In genomic region chr6:142572876-142573275, GRCm38 (mm10) we compare ENCODE assay signal across 20 mouse cellular contexts. TPM values are rescaled to one million over a fixed set of nuclear protein-coding genes. Genes with fewer than 3 reads are reported as not detected.
DNase-seq lines count a peak whose midpoint lies in the region; ATAC-seq lines count a peak whose summit lies in the region.
"Had no signal": no experiment of that assay in that cellular context is flagged by ENCODE, and none has a peak within 500 bp of the region (broad histone marks: within the 10 kb centered on the region; RNA-seq: fewer than 3 reads in every experiment).

No protein-coding gene starts in this region.

- H3K9me3 ChIP-seq in stomach, embryonic 16.5 days (replicated peaks; ENCODE audit: control insufficient read depth, low read length), result no peaks in the 10 kb centered on the region
- H3K9me3 ChIP-seq: heart, embryonic 10.5 days; limb, embryonic 10.5 days; liver, embryonic 13.5 days had no signal

- intact Hi-C loops in left cerebral cortex, postnatal 4 days (cut with DNase I), result no loop called here

- H3K27me3 ChIP-seq in stomach, embryonic 16.5 days (ENCODE audit: control insufficient read depth, insufficient read depth, low read length), result 0 out of 2 replicates have a peak, but pooled peaks cover 6% of the 10 kb centered on the region

- no peaks in the 10 kb centered on the region for H3K36me3 ChIP-seq in stomach, embryonic 16.5 days (ENCODE audit: control insufficient read depth, insufficient read depth, low read length)
- H3K36me3 ChIP-seq: heart, embryonic 10.5 days; limb, embryonic 10.5 days; liver, embryonic 13.5 days had no signal

- 32% methylated on average over 6 of the region's 6 CpGs for WGBS in stomach, embryonic 16.5 days

- H3K27ac ChIP-seq in brown adipose tissue, adult 24 weeks (replicated peaks; ENCODE audit: low read depth, low read length), result 0 out of 2 replicates have a peak overlapping the region, but pooled peaks have one; percentile 4
- peak overlapping the region; percentile 48; the same call in 1 of the 2 replicates for H3K27ac ChIP-seq in stomach, embryonic 16.5 days (ENCODE audit: low read length)
- H3K27ac ChIP-seq: heart, embryonic 10.5 days; hindbrain, postnatal 0 days; limb, embryonic 10.5 days; liver, embryonic 13.5 days had no signal

- DNase-seq in lung, postnatal 36 days, result peak; percentile 13
- no peak for DNase-seq in lung, postnatal 10 days
- DNase-seq in adrenal gland, postnatal 10 days, result no peak
- no peak for DNase-seq in left cerebral cortex, postnatal 4 days
- no peak for DNase-seq in layer of hippocampus, postnatal 36 days
- DNase-seq: cerebellum, postnatal 14 days; kidney, adult 9 months; layer of hippocampus, adult 9-11 months; liver, embryonic 13.5 days; retina, postnatal 1 day; thymus, postnatal 4 days had no signal

- no peak overlapping the region for H3K4me2 ChIP-seq in stomach, embryonic 16.5 days (ENCODE audit: low read depth, low read length)
- H3K4me2 ChIP-seq: liver, embryonic 13.5 days had no signal

- peak; percentile 80 for ATAC-seq in megakaryocyte, adult 5-6 weeks (ENCODE audit: poor library complexity, severe bottlenecking)
- ATAC-seq in stomach, embryonic 16.5 days (ENCODE audit: insufficient read depth, low FRiP score), result no peak
- ATAC-seq: forebrain, embryonic 14.5 days; hindbrain, postnatal 0 days; midbrain, embryonic 16.5 days; Patski had no signal

- H3K9ac ChIP-seq in stomach, embryonic 16.5 days (ENCODE audit: low read length), result no peak overlapping the region
- H3K9ac ChIP-seq: liver, embryonic 13.5 days had no signal

- H3K4me1 ChIP-seq in brown adipose tissue, adult 24 weeks (ENCODE audit: control insufficient read depth, insufficient read depth, insufficient read length, low read length), result no peaks in the 10 kb centered on the region
- H3K4me1 ChIP-seq in stomach, embryonic 16.5 days (ENCODE audit: control insufficient read depth, insufficient read depth, low read length), result 0 out of 2 replicates have a peak, but pooled peaks cover 2% of the 10 kb centered on the region

- no peak overlapping the region for H3K4me3 ChIP-seq in brown adipose tissue, adult 24 weeks (ENCODE audit: insufficient read depth, low read depth, low read length)
- H3K4me3 ChIP-seq in stomach, embryonic 16.5 days (replicated peaks; ENCODE audit: low read length), result no peak overlapping the region
- H3K4me3 ChIP-seq: heart, embryonic 10.5 days; limb, embryonic 10.5 days; liver, embryonic 13.5 days had no signal

RNA-seq across cellular contexts. Expression of gene Kcnj8, which starts 1.5 kb away (rescaled TPM):
- polyA plus RNA-seq in brown adipose tissue, adult 24 weeks (2012; ENCODE audit: insufficient read depth, insufficient read length, missing spikeins), result 11.2 and 17.3 TPM in 2 replicates
- 0.36 TPM in 1 of 2 replicates, not detected in the other for total RNA-seq in megakaryocyte, adult 5-6 weeks (2015)
- total RNA-seq in megakaryocyte, adult 5-6 weeks (2017), result 0.12 and 0.40 TPM in 2 replicates
- 51.8 and 57.9 TPM in 2 replicates for polyA plus RNA-seq in stomach, embryonic 16.5 days (2015; fragmentation: Nextera tagmentation; extraction: Ambion mirVana)
- total RNA-seq in adrenal gland, postnatal 10 days (2021), result 10 to 100 TPM; 22.2 to 23.9 TPM
- total RNA-seq in left cerebral cortex, postnatal 4 days (2021), result 1 to 10 TPM; 4.2 to 4.4 TPM
- 1 to 10 TPM; 1.5 to 2.0 TPM for total RNA-seq in layer of hippocampus, postnatal 36 days (2021)
- polyA plus RNA-seq: Patski had no signal

Comparison
In these comparisons a context has a peak if more than half of its experiments do, and no peak if none do; other contexts are left out.
1. RNA of gene Kcnj8, which starts 1.5 kb away (total RNA-seq): 22.2 to 23.9 TPM in adrenal gland, postnatal 10 days; 4.2 to 4.4 TPM in left cerebral cortex, postnatal 4 days, 1.5 to 2.0 TPM in layer of hippocampus, postnatal 36 days and 0.12 to 0.40 TPM in megakaryocyte, adult 5-6 weeks; every median in the first group is over 4 times any median in the second.